Mouse (Mus musculus) liver, embryonic 14.5 days (tissue): ENCODE data around the gene Stk16.

Experiments used
- CTCF ChIP-seq: IDR thresholded peaks from 2 replicates; pipeline ENCODE4 v1.5.1; 2016; ENCODE audit warnings: antibody characterized with exemption, low read depth, control low read depth
- EP300 ChIP-seq: IDR thresholded peaks from 2 replicates; pipeline ENCODE4 v1.6.1; 2016; ENCODE audit warnings: antibody characterized with exemption, low read depth

DNA sequence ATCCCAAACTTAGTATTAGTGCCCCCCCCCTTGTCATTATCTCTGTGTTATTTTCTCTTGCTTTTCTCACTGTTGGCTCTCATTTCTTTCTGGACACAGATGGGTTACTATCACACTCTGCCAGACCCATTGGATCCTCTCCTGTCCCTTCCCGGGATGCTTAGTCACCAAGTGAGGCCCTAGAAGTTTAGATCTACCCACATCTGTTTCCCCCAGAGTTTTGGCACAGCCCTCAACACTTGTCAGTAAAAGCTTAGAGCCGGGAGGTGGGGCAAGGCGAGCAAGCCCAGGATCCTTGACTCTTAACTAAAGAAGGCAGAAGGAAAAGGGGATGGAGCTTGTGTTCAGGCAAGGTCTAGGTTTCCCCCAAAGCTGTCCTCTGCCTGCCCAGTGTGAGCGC is 18.5 kb downstream of the Stk16 start:
- TF ChIP-seq CTCF = no peak
- peak; percentile 65 for TF ChIP-seq EP300
